Mouse (Mus musculus): ENCODE data around the gene Mrpl40. TPM values are rescaled to one million over a fixed set of nuclear protein-coding genes. Genes with fewer than 3 reads are reported as not detected.

Mrpl40 gene
- 10 to 100 TPM; 30.4 to 31.2 TPM for total RNA-seq (2023)

GRCm38 (mm10) chr16:18876442-18877308, at the start of gene Mrpl40, which contains the start of gene Hira:
Gene Mrpl40 (minus strand): TSS chr16:18876862.
Gene Hira (plus strand): TSS chr16:18877037.

GRCm38 (mm10) chr16:18836468-18837208, 40.0 kb downstream of the Mrpl40 start, which contains the start of the genes 2510002D24Rik and Gm28539:
Gene 2510002D24Rik (plus strand): TSS chr16:18836578.
Gene Gm28539 (plus strand): TSS chr16:18836584.

Other genes starting within 250 kb of the Mrpl40 start
- gene Sept5, start 246.9 kb downstream of the Mrpl40 start, total RNA-seq (2023): 1 to 10 TPM in 1 of 2 experiments, under 1 TPM in 1; 0.49 to 1.4 TPM
- gene Cldn5, start 100.0 kb downstream of the Mrpl40 start, total RNA-seq (2023): not detected
- 10 to 100 TPM; 69.7 to 74.3 TPM for gene Ufd1, start 65.1 kb downstream of the Mrpl40 start, total RNA-seq (2023)
- gene Cdc45, start 64.9 kb downstream of the Mrpl40 start, total RNA-seq (2023): 1 to 10 TPM; 1.4 to 2.3 TPM
- gene 2510002D24Rik, start 40.3 kb downstream of the Mrpl40 start, total RNA-seq (2023): 1 to 10 TPM; 8.0 to 9.4 TPM
- 10 to 100 TPM in 1 of 2 experiments, 1 to 10 TPM in 1; 2.0 to 10.4 TPM for gene Gm28539, start 40.3 kb downstream of the Mrpl40 start, total RNA-seq (2023)
- gene Hira, start 175 bp upstream of the Mrpl40 start, total RNA-seq (2023): 10 to 100 TPM; 39.7 to 40.4 TPM